Mouse (Mus musculus) lung, postnatal 4 days (tissue): ENCODE measurements around the gene Bcl7b.
A peak's percentile ranks its signal among the peaks of the same experiment; 100 is the strongest.

Experiments
- DNase-seq, 2 experiments: peaks; one replicate each; pipeline ENCODE4 v3.0.0; 2021

The Bcl7b gene

DNA sequence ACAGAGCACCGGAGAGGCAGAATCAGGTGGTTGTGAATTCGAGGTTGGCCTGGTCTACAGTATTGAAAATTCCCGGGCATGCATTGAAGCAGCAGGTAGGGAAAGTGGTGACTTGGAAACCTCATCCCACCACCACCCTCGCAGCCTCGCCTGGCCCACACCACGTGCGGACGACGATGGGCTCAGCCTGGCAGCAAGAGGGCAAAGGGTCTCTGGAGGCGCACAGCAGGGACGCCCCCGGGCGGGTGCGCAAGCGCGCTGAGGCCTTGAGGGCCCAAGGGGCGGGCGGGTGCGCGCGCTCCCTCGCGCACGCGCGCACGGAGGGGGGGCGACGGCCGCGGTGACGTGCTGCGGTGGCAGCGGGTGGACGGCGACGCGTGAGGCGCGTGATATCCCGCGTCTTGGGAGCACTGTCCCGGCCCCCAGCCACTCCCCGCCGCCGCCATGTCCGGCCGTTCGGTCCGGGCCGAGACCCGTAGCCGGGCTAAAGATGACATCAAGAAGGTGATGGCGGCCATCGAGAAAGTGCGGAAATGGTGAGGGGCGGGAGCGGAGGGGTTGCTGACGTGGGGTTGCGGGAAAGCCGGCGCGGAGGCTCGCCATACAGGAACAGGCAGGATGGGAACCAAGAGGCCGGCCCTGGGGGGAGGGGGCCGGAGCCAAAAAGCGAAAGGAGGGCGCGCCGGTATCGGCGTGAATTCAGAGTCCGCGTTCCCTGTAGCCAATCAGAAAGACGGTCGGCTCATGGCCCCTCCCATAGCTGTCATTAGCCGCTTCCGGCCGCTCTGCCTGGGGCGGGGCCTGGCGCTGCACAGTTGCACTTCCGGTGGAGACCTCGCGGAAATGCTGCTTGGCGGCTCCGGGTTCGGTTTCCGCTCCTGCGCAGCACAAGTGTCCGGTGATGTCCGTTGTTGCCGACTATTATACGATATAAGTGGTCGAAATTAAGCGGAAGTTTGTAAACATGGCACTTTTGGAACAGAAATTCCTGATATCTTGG, at the start of gene Bcl7b:
Gene Bcl7b, plus strand, starts transcription at position 221 of the 1,000 bp plus-strand sequence.
- DNase-seq = peak; percentile 98 to 99

GRCm38 (mm10) chr5:135118589-135119081, 49.4 kb upstream of the Bcl7b start:
- DNase-seq = peak; percentile 66 to 75

- DNase-seq = no peak
Measured at GRCm38 (mm10) chr5:135120753-135121152, 47.3 kb upstream of the Bcl7b start.

DNA sequence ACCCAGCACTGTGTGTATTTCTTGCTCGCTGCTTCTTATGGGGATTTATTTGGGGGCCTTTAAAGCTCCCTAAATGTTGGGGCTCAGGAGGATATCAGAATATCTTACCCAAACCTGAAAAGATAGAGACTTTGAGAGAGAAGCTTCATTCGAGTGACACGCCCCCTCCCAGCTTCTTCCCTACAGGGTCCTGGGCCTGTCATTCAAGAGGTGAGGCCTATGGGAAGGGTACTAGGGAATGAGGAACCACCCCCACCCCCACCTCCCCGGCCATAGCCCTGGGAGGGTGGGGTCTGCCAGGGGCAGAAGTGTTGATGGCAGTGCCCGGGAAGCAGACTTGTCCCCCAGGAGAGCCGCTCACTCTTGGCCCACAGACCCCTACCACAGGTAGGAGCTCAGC, 42.0 kb upstream of the Bcl7b start:
- no peak for DNase-seq

DNA sequence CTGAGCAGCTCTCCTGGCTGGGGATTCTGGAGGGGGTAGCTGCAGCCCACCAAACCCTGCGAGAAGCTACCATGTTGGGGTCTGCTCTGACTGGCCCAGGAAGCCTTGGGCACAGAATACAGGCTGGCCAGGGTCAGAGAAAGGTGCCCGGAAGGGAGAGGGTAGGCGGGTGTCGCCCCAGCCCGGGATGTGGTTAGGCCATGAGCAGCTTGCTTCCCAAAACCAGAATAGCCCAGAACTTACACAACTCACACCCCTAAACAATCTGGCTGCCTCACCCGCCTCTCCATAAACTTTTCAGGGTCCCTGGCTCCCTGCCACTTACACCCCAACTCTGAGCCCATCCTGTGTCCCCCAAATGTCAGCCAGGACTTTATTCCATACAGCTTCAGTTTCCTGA, 40.4 kb upstream of the Bcl7b start:
- no peak for DNase-seq

- no peak for DNase-seq
Measured at GRCm38 (mm10) chr5:135129747-135130146, 38.3 kb upstream of the Bcl7b start.

DNA sequence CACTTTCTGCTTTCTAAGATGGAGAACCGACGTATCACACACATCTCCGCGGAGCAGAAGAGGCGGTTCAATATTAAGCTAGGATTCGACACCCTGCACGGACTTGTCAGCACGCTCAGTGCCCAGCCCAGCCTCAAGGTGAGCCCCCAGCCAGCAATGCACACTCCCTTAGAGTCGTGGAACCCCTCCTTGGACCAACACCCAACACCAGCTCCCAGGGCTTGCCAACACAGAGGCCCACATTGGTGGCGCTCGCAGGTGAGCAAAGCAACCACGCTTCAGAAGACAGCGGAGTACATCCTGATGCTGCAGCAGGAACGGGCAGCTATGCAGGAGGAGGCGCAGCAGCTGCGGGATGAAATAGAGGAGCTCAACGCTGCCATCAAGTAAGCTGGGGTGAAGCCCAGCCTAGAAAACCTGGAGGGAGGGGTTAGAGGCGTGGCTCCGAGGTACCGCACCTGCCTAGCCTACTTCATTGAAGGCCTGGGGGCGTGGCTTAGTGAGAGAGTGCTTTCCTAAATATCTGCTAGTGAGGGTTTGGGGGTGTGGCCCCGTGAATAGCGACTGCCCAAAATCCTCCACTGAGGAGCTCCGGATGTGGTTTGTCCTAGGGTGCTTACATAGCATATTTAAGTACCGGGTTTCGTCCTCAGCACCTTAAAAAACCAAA, 34.2 kb upstream of the Bcl7b start:
- DNase-seq = peak; percentile 67 to 76

DNA sequence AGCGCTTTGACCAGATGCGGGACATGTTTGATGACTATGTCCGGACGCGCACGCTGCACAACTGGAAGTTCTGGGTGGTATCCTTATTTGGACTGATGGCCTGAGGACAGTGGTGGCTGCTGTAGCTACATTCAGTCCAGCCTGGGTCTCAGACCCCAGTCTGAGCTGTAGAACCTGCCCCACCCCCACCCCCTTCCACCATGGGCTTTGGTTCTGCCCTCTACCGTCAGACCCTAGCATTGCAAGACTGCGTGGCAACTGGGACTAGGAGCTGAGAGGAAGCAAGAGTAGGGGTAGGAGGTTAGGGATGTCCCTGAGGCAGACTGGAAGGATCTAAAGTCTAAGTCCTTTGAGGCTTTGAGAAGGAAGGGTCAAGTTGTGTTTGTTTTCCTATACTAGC, 33.5 kb upstream of the Bcl7b start:
- DNase-seq = peak in 1 of 2 experiments; percentile 59

- no peak for DNase-seq
Measured at GRCm38 (mm10) chr5:135139881-135140280, 28.2 kb upstream of the Bcl7b start.

GRCm38 (mm10) chr5:135144469-135144868, 23.6 kb upstream of the Bcl7b start:
- DNase-seq = no peak

GRCm38 (mm10) chr5:135145532-135145931, 22.6 kb upstream of the Bcl7b start:
- DNase-seq = no peak

DNA sequence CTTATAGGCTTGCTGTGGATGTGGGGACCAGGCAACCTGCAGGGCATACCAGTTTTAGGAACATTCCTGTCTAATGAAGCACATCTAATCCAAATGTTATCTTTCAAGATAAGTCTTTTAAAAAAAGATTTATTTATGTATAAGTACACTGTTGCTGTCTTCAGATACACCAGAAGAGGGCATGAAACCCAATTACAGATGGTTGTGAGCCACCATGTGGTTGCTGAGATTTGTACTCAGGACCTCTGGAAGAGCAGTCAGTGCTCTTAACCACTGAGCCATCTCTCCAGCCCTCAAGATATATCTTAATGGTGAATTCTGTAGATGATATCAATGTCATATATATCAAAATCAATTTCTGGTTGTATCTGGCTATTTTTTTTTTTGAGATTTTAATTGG, 22.1 kb upstream of the Bcl7b start:
- no peak for DNase-seq

GRCm38 (mm10) chr5:135148715-135149052, 19.4 kb upstream of the Bcl7b start:
- DNase-seq = no peak

DNA sequence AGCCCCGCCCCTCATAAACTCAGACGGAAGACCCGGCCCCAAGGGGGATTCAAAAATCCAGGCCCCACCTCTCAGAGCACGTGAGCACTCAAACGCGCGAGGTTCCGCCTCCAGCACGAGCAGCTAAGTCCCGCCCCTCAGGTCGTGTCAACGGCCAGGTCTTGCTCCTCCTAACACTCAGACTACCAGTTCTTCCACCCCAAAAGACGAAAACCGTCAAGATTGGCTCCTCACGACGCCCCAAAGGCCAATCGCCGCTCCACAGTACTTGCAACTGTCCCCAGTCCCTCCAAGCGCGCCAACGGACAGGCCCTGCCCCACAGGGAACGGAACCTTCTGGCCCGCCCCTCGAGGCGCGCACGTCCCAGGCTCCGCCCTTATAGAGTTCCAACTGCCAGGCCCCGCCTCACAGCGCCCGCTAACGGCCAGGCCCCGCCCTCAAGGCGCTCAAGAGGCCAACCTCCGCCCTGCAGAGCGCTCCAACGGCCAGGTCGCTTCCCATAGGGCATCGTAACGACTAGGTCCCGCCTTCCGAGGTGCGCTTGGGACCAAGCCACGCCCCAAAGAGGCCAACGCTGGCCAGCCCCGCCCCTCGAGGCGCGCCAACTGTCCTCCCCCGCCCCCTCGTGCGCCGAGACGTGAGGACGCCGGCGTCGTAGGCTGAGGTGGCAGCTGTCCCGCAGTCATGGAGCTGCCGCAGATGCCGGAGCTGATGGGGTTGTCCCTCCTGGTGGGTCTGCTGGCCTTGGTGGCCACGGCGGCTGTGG, 18.8 kb upstream of the Bcl7b start, which contains the start of gene Tbl2:
Gene Tbl2, plus strand, starts transcription at position 605 of the 767 bp plus-strand sequence.
- DNase-seq = peak; percentile 100

GRCm38 (mm10) chr5:135149820-135150178, 18.3 kb upstream of the Bcl7b start:
- DNase-seq = no peak

GRCm38 (mm10) chr5:135156496-135156895, 11.6 kb upstream of the Bcl7b start:
- no peak for DNase-seq

DNA sequence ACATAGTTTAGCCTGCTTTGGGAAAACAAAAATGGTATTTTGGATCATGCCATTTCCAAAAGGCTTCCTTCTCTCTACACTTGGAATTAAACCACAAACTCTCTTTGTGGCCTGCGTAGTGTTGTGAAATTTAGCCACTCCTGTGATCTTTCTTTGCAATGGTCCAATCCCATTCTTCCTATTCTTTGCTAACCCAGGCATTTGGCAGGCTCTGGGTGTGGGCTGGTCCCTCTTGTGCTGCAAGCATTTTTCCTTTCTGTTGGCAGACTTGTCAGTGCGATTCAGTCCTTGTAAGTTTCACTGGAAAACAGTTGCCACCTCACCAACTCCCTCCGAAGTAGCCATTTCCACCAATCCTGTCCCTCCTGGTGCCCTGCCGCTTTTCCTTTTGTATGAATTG, 6.9 kb upstream of the Bcl7b start:
- peak; percentile 66 to 85 for DNase-seq

GRCm38 (mm10) chr5:135161650-135162049, 6.4 kb upstream of the Bcl7b start:
- DNase-seq = no peak

- DNase-seq = no peak
Measured at GRCm38 (mm10) chr5:135162361-135162760, 5.7 kb upstream of the Bcl7b start.

GRCm38 (mm10) chr5:135162821-135163220, 5.3 kb upstream of the Bcl7b start:
- DNase-seq = no peak

GRCm38 (mm10) chr5:135166909-135167308, 1.2 kb upstream of the Bcl7b start:
- DNase-seq = no peak

DNA sequence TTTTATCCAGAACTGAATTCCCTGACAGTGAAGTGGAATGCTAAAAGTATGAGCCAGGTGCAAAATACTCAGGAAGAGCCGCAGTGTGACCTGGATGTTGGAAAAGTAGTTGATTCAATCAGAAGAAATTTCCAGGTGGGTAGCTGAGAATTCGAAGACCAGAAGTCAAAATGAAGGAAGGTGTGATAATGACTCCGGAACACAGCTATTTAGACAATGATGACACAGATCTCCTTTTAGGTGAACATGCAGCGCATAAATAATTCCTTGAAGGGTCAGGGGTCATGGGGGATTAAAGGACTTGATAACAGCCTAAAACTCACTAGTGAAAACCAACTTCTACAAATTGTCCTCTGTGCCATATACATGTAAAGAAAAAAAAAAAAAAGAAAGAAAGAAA, 614 bp upstream of the Bcl7b start:
- DNase-seq = no peak

- DNase-seq = no peak
Measured at GRCm38 (mm10) chr5:135169479-135169878, 1.4 kb downstream of the Bcl7b start.
